Mouse (Mus musculus) hindbrain, embryonic 14.5 days (tissue): ENCODE results near the gene Cped1. TPM values are rescaled to one million over a fixed set of nuclear protein-coding genes. Genes with fewer than 3 reads are reported as not detected.

Experiments used
- ATAC-seq: fragments of 200-750 bp; cut with Nextera tagmentation; 2 replicates; pipeline ENCODE4 v1.8.0; 2017; ENCODE audit warnings: moderate number of reproducible peaks, mild to moderate bottlenecking, moderate TSS enrichment, moderate library complexity; ENCODE audit not compliant: low FRiP score
- DNase-seq: peaks from one replicate; pipeline ENCODE4 v3.0.0-alpha.2; 2015; ENCODE audit warnings: low spot score
- H3K27ac ChIP-seq: fragments of 300-500 bp; sonication (generic); 2 replicates; pipeline ENCODE4 v1.5.1; 2014; ENCODE audit warnings: mild to moderate bottlenecking, moderate library complexity
- H3K27me3 ChIP-seq: fragments of 300-500 bp; sonication (generic); 2 replicates; pipeline ENCODE4 v1.6.1; 2014; ENCODE audit warnings: mild to moderate bottlenecking, low read length, mixed read lengths; ENCODE audit not compliant: control insufficient read depth, insufficient read depth
- H3K36me3 ChIP-seq: fragments of 300-500 bp; sonication (generic); replicated peaks from 2 replicates; pipeline ENCODE4 v1.6.1; 2014; ENCODE audit not compliant: control insufficient read depth, insufficient read depth
- H3K4me1 ChIP-seq: fragments of 300-500 bp; sonication (generic); replicated peaks from 2 replicates; pipeline ENCODE4 v1.6.1; 2014; ENCODE audit warnings: antibody characterized with exemption, low read length, mixed read lengths; ENCODE audit not compliant: control insufficient read depth, insufficient read depth
- H3K4me2 ChIP-seq: fragments of 300-500 bp; sonication (generic); replicated peaks from 2 replicates; pipeline ENCODE4 v1.6.1; 2014; ENCODE audit warnings: mild to moderate bottlenecking, moderate library complexity
- H3K4me3 ChIP-seq: fragments of 300-500 bp; sonication (generic); replicated peaks from 2 replicates; pipeline ENCODE4 v1.5.1; 2014; ENCODE audit warnings: mild to moderate bottlenecking, low read length
- H3K9ac ChIP-seq: fragments of 300-500 bp; sonication (generic); 2 replicates; pipeline ENCODE4 v1.6.1; 2014
- H3K9me3 ChIP-seq: fragments of 300-500 bp; sonication (generic); 2 replicates; pipeline ENCODE4 v1.6.1; 2016; ENCODE audit warnings: low read length; ENCODE audit not compliant: control insufficient read depth
- WGBS: fragments of 180-500 bp; shearing (Covaris S2); extraction: QIAGEN DNeasy Blood & Tissue Kit; methylation state at CpG from one replicate; pipeline ENCODE4 v1.1.7; 2014; 5-methylcytosine and 5-hydroxymethylcytosine counted together
- polyA plus RNA-seq: library from polyadenylated mRNA; unstranded; fragments of >200 nt; fragmentation: Nextera tagmentation; extraction: Ambion mirVana; gene quantifications from 2 replicates; pipeline ENCODE4 v1.2.1, GENCODE M21; 2014

The Cped1 gene
- polyA plus RNA-seq, 1 experiment from 2014 or later: 5.0 TPM

DNA sequence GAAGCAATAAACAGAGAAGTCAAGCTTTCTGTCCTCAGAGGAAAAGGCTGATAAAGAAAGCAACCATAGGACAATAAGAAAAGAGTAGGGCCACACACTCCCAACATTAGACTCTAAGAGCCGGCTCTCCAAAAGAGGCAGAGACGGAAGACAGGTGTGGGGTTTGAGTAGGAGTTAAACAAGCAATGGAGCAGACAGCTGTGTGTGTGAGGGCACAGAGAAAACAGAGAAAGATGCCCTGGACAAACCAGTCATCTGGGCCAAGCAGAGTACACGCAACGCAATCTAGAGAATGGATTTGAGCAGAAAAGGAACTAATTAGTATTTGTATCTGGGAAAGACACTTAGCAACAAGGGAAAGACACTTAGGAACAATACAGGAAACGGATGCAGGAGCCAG, 227.5 kb downstream of the Cped1 start:
- Histone ChIP-seq H3K27me3 (no peaks in the 10 kb centered on the region), H3K36me3 (no peaks in the 10 kb centered on the region), H3K4me1 (no peaks in the 10 kb centered on the region), H3K9me3 (no peaks in the 10 kb centered on the region), H3K27ac (no peak overlapping the region), H3K4me2 (no peak overlapping the region), H3K4me3 (no peak overlapping the region), H3K9ac (no peak overlapping the region)
- ATAC-seq: no peak
- no peak for DNase-seq
- 82% methylated on average over 5 of the region's 5 CpGs for WGBS

DNA sequence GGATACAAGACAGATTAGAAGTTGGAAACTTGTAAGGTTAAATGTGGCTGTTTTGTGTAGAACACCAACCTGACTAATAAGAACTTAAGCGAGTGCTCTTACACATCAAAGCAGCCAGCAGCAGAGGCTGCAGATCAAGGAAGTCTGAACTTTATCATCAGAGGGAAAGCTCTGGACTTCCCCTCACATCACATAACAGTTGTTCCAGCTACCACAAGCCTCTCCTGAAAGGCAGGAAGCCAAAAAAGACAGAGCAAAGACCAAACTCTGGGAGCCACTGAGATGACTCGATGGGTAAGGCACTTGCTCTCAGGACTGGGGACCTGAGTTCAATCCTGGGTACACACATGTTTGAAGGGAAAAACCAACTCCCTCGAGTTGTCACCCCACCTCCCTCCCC, 228.1 kb downstream of the Cped1 start:
- DNase-seq: no peak
- no peak for ATAC-seq
- Histone ChIP-seq H3K4me3 (no peak overlapping the region), H3K4me1 (no peaks in the 10 kb centered on the region), H3K36me3 (no peaks in the 10 kb centered on the region), H3K4me2 (no peak overlapping the region), H3K27ac (no peak overlapping the region), H3K9ac (no peak overlapping the region), H3K9me3 (no peaks in the 10 kb centered on the region), H3K27me3 (no peaks in the 10 kb centered on the region)
- WGBS: 86% methylated on average over 3 of the region's 3 CpGs

DNA sequence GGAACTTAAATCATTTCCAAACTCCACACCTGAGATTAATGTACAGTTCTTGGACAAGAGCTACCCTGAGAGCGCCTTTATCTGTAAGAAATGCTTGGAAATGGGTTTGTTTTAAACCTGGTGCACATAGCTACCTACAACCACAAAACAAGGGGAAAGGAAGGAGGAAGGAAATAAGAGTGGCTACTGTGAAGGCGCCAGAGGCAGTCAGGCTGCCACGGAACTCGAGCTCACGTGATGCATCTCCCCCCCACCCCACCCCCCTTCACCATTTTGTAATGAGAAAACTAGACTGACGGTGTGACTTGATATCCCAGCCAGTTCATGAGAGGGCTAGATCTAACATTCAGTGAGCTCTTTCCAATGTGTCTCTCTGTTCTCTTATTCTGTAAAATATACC, 228.9 kb downstream of the Cped1 start:
- H3K4me2 ChIP-seq: no peak overlapping the region
- no peaks in the 10 kb centered on the region for H3K9me3 ChIP-seq
- no peak overlapping the region for H3K9ac ChIP-seq
- no peak overlapping the region for H3K27ac ChIP-seq
- DNase-seq (no peak), ATAC-seq (no peak)
- WGBS: 89% methylated on average over 6 of the region's 6 CpGs
- no peaks in the 10 kb centered on the region for H3K27me3 ChIP-seq
- no peaks in the 10 kb centered on the region for H3K36me3 ChIP-seq
- H3K4me3 ChIP-seq: no peak overlapping the region
- no peaks in the 10 kb centered on the region for H3K4me1 ChIP-seq

DNA sequence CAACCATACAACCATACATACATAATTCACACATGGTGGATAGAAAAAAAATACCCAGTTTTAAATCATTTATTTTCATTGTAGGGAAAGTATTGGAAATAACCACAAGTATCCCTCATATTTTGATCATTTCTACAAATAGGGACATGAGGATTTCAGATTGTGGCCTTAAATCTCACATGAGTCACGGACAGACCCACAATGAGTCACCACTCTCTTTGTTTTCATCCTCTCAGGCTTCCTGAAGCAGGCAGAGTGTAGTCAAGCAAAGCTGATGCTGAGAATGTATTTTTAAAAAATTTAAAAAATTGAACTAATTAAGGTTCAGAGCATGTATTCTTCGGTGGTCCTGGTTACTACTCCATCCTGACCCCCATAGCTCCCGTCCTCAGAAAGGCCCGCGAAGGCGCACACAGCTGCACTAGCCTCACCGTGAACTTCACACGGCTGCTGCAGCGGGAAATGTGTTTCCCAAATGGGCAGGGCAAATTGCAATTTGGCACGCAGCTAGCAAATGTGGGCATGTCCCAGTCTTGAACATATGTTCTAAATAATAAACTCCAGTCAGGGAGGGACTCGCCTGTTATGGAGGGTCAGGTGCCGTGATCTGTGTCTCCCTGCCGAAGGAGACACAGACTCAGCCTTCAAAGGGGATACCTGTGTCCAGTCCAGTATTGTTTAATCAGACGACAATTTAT, 230.7 kb downstream of the Cped1 start:
- Histone ChIP-seq H3K4me3 (no peak overlapping the region), H3K27ac (no peak overlapping the region), H3K4me1 (no peaks in the 10 kb centered on the region), H3K4me2 (no peak overlapping the region), H3K27me3 (no peaks in the 10 kb centered on the region), H3K36me3 (no peaks in the 10 kb centered on the region), H3K9ac (no peak overlapping the region), H3K9me3 (no peaks in the 10 kb centered on the region)
- no peak for ATAC-seq
- DNase-seq: no peak
- 70% methylated on average over 14 of the region's 14 CpGs for WGBS

DNA sequence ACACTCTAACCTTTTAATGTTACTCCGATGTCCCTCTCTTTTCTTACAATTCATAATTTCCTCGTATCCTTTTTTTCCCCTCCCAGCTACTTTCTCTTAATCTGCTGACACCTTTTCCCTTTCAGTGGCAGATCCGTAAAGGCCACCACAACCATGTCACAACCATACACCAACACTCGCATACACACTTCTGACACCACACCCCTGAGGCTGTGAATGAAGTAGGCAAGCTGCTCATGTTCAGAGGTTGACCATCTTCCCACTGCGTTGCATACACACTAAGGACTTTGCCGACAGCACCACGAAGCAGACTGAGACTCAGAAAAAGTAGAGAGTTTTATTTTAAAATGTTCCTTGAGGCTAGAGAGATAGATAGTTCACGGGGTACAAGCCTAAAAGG, 235.4 kb downstream of the Cped1 start:
- H3K4me1 ChIP-seq: no peaks in the 10 kb centered on the region
- H3K27me3 ChIP-seq: no peaks in the 10 kb centered on the region
- ATAC-seq (no peak), DNase-seq (no peak)
- H3K36me3 ChIP-seq: no peaks in the 10 kb centered on the region
- 91% methylated on average over 8 of the region's 8 CpGs for WGBS
- H3K4me3 ChIP-seq: no peak overlapping the region
- no peak overlapping the region for H3K27ac ChIP-seq
- H3K4me2 ChIP-seq: no peak overlapping the region
- H3K9me3 ChIP-seq: no peaks in the 10 kb centered on the region
- H3K9ac ChIP-seq: no peak overlapping the region

DNA sequence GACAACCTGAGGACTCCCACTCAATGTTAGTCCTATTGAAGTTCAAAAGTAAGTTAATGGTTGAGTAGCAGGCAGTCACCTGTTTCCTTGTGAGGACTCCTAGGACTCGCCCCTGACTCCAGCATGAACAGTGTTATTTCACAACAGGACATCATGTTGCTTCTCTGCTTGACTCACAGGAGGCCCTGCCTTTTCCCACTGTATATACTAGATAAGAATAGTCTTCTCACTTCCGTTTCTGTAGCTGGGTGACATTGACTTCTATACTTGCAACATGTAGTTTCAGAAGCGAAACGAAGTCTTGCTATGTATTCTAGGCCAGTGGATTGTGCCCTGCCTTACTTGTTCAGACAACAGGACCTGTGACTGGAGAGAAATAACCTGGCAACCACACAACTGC, 236.4 kb downstream of the Cped1 start:
- WGBS: 85% methylated on average over 4 of the region's 4 CpGs
- Histone ChIP-seq H3K4me1 (no peaks in the 10 kb centered on the region), H3K4me2 (no peak overlapping the region), H3K36me3 (no peaks in the 10 kb centered on the region), H3K9ac (no peak overlapping the region), H3K9me3 (no peaks in the 10 kb centered on the region), H3K4me3 (no peak overlapping the region), H3K27ac (no peak overlapping the region), H3K27me3 (no peaks in the 10 kb centered on the region)
- ATAC-seq (no peak), DNase-seq (no peak)

DNA sequence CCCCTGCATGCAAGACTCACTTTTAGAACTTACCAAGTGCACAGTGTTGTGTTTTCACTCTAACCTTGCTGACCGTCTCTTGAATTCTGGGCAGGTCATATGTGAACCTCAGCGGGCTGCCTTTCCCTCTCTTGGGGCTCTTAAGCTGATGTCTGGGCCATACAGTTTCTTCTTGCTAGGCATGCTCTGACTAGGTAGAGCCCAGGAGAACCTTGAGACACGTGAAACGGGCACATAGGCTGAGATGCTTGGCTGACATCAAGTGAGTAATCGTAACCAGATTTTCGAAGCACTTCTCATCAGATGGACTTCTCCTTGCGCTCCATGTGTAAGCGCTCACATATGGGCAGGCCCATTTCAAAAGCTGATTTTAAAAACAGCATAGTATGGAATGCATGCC, 237.2 kb downstream of the Cped1 start:
- Histone ChIP-seq H3K9me3 (no peaks in the 10 kb centered on the region), H3K9ac (no peak overlapping the region), H3K27me3 (no peaks in the 10 kb centered on the region), H3K4me3 (no peak overlapping the region), H3K4me1 (no peaks in the 10 kb centered on the region), H3K36me3 (no peaks in the 10 kb centered on the region), H3K27ac (no peak overlapping the region), H3K4me2 (no peak overlapping the region)
- DNase-seq (no peak), ATAC-seq (no peak)
- WGBS: 95% methylated on average over 8 of the region's 8 CpGs

DNA sequence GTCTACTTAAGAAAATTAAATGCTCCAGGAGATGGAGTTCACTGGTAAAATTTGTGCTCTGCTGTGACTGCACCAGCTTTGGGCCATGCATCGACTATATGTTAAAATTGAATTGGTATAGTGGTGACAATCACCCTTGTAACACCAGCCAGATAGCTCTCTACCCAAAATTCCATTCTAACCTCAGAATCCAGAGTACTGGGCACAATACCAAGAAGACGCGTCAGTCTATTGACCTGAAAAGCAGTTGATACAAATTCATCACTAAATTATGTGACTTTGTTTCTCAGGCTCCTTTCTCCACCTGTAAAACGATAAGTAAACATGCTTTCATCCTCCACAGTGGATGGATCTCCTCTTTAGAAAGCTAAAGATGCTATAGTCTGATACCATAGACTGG, 238.6 kb downstream of the Cped1 start:
- ATAC-seq (no peak), DNase-seq (no peak)
- Histone ChIP-seq H3K4me2 (no peak overlapping the region), H3K9ac (no peak overlapping the region), H3K36me3 (no peaks in the 10 kb centered on the region), H3K4me1 (no peaks in the 10 kb centered on the region), H3K4me3 (no peak overlapping the region), H3K9me3 (no peaks in the 10 kb centered on the region), H3K27me3 (no peaks in the 10 kb centered on the region), H3K27ac (no peak overlapping the region)
- 98% methylated on average over 4 of the region's 4 CpGs for WGBS

DNA sequence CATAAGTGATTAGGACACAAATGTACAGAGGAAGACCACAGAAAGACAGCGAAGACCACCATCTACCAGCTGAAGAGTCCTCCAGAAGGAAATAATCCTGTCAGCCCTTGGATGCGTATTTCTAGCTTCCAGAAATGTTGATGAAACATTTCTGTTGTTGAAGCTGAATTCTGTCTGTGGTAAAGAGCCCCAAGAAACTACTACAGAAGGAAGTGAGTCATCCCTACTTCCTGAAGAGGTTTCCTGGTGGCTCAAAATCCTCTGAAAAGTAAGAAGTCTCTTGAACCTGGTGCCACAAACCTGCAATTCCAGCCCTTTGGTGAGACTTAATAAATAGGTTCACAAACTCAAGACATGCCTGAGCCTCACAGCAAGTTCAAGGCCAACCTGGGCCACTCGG, 245.5 kb downstream of the Cped1 start:
- Histone ChIP-seq H3K4me3 (no peak overlapping the region), H3K27me3 (no peaks in the 10 kb centered on the region), H3K9ac (no peak overlapping the region), H3K27ac (no peak overlapping the region), H3K4me1 (no peaks in the 10 kb centered on the region), H3K4me2 (no peak overlapping the region), H3K9me3 (no peaks in the 10 kb centered on the region), H3K36me3 (no peaks in the 10 kb centered on the region)
- no peak for ATAC-seq
- 91% methylated on average over 3 of the region's 3 CpGs for WGBS
- no peak for DNase-seq

DNA sequence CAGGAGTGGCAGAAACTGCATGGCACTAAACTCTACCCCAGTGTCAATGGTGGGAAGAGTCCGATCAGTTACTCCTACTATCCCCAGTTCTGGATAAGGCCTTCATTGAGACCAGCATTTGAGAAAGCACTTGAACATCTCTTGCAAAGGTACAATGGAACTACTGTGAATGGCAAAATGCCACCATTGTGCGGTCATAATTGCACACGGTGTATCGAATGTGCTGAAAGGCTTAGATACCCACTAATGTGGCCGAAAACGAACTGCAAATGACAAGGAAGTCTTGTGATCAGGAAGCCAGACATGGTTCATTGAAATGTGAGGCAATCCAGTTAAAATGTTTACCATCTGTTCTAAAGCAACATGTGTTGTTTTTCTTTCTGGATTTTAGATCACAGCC, 247.8 kb downstream of the Cped1 start:
- DNase-seq: no peak
- H3K9ac ChIP-seq: no peak overlapping the region

More for the DNA sequence above, 247.8 kb downstream of the Cped1 start:
- ATAC-seq: no peak
- 80% methylated on average over 6 of the region's 6 CpGs for WGBS
- no peaks in the 10 kb centered on the region for H3K9me3 ChIP-seq
- no peaks in the 10 kb centered on the region for H3K27me3 ChIP-seq
- no peak overlapping the region for H3K27ac ChIP-seq
- H3K4me3 ChIP-seq: no peak overlapping the region
- H3K4me2 ChIP-seq: no peak overlapping the region
- no peaks in the 10 kb centered on the region for H3K4me1 ChIP-seq
- H3K36me3 ChIP-seq: no peaks in the 10 kb centered on the region
